Mouse (Mus musculus) layer of hippocampus, adult 11-12 months (tissue): ENCODE measurements around the gene Ccl19.
"Not testable (repeated sequence)": the region's sequence is repeated elsewhere in the genome, so short reads cannot be mapped to it uniquely, and the experiment has no call there.

Experiments
- DNase-seq: peaks from one replicate; pipeline ENCODE4 v3.0.0; 2022; ENCODE audit warnings: low spot score

Ccl19 gene

DNA sequence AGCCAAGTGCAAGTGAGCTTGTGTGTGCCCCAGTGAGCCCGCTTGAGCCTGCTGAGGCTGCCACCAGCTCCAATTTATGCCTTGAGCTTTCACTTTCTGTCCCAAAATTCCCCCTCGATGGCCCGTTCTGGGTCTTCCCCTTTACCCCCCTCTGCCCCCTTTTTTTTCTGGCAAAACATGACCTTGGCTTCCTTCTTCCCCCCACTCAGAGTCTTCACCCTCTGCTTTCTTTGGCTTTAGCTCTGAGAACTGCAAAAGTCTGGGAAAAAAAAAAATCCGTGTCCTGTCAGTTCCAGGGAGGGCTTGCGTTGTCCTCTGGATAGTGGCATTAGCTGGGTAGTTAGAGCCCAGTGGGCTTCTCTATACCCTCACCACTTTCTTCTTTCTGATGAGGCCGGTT lies at the start of gene Ccl19:
Gene Ccl19, minus strand, starts transcription at position 101 of the 400 bp plus-strand sequence.
- not testable (repeated sequence) for DNase-seq

- not testable (repeated sequence) for DNase-seq
Measured at GRCm38 (mm10) chr4:42773893-42774292, 17.5 kb upstream of the Ccl19 start, which contains the start of gene Ccl21a. Ccl21a (minus strand) TSS chr4:42773993.

DNA sequence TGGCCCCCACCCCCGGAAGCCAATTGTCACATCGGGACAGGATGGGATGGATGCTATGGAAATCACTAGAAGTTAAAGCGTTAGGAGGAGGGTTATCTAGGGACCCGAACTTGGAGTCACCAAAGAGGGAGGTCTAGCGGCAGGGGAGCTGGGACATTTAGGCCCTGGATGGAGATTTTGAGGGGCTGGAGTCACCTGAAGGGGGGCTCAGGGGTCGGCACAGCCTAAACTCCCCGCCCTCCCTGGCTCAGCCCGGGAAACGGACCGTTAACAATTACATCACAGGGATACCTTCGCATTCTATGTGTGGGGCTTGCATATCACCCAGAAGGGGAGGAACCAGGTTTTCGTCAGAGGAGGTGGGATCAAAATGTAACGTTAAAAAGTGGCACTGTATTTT lies 21.1 kb downstream of the Ccl19 start, which contains the start of gene 4930578G10Rik:
Gene 4930578G10Rik, plus strand, starts transcription at position 301 of the 400 bp plus-strand sequence.
- DNase-seq = not testable (repeated sequence)
